Mouse (Mus musculus) heart, postnatal 0 days (tissue): ENCODE data around the gene Mamld1.
"Not testable (repeated sequence)": the region's sequence is repeated elsewhere in the genome, so short reads cannot be mapped to it uniquely, and the experiment has no call there.

Experiments used
- CTCF ChIP-seq: IDR thresholded peaks from 2 replicates; pipeline ENCODE4 v1.5.1; 2016; ENCODE audit warnings: antibody characterized with exemption, control low read depth, low read depth
- EP300 ChIP-seq: IDR thresholded peaks from 2 replicates; pipeline ENCODE4 v1.6.1; 2016; ENCODE audit warnings: antibody characterized with exemption, low read depth

DNA sequence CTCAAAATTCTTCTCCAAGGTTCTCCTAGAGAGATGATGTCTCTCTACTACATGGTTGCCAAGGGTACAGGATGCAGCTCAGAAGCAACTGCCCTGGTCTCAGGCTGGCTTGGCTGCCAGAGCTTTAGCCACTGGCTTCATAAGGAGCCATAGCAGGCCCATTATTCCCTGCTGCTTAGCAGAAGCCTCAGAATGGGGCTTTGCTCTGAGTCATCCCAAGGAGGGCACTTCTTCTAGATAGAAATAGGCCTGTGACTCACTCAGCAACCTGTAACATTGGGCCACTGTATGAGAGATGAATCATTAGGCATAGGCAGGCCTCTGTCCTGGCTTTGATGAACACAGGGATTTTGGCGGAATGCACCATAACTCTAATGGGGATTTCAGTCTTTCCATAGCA lies 21.1 kb upstream of the Mamld1 start:
- not testable (repeated sequence) for TF ChIP-seq CTCF, EP300
